Mouse (Mus musculus) MEL (cell line): ENCODE measurements around the gene Slc41a3. TPM values are rescaled to one million over a fixed set of nuclear protein-coding genes. Genes with fewer than 3 reads are reported as not detected.

Experiments used
- DNase-seq: peaks from one replicate; pipeline ENCODE4 v3.0.0; 2011; ENCODE audit warnings: low read depth, low spot score
- H3K27ac ChIP-seq: 2 replicates; pipeline ENCODE4 v1.5.1; 2012; ENCODE audit warnings: low read depth, mild to moderate bottlenecking, control low read depth, low read length, moderate library complexity; ENCODE audit not compliant: control insufficient read depth
- H3K27me3 ChIP-seq, 2 experiments: fragments of 150-350 bp in 1 of 2; sonication (generic) in 1 of 2; 2 replicates each; pipeline ENCODE4 v1.6.1; 2012; ENCODE audit warnings: low read length in 2 of 2, mild to moderate bottlenecking in 2 of 2, improper control_type of control experiment in 1 of 2, moderate library complexity in 1 of 2; ENCODE audit not compliant: insufficient read depth in 2 of 2, control insufficient read depth in 1 of 2
- H3K36me3 ChIP-seq, 2 experiments: 2 replicates each; pipeline ENCODE4 v1.6.1; 2012 to 2014; ENCODE audit warnings: low read length in 2 of 2, improper control_type of control experiment in 1 of 2, inconsistent platforms in 1 of 2, mild to moderate bottlenecking in 1 of 2; ENCODE audit not compliant: insufficient read depth in 2 of 2, control insufficient read depth in 1 of 2
- H3K4me1 ChIP-seq, 2 experiments: fragments of 150-350 bp in 1 of 2; sonication (generic) in 1 of 2; 2 replicates each; pipeline ENCODE4 v1.6.1; 2012; ENCODE audit warnings: low read length in 2 of 2, improper control_type of control experiment in 1 of 2, mild to moderate bottlenecking in 1 of 2; ENCODE audit not compliant: insufficient read depth in 2 of 2, control insufficient read depth in 1 of 2
- H3K4me3 ChIP-seq, 2 experiments: fragments of 150-350 bp in 1 of 2; sonication (generic) in 1 of 2; 2 replicates each; pipeline ENCODE4 v1.5.1; 2012; ENCODE audit warnings: low read depth in 2 of 2, low read length in 2 of 2, mild to moderate bottlenecking in 2 of 2, moderate library complexity in 2 of 2, control low read depth in 1 of 2, improper control_type of control experiment in 1 of 2; ENCODE audit not compliant: control insufficient read depth in 1 of 2, insufficient read depth in 1 of 2
- H3K79me2 ChIP-seq: 2 replicates; pipeline ENCODE4 v1.6.1; 2012; ENCODE audit warnings: mild to moderate bottlenecking, low read length, moderate library complexity; ENCODE audit not compliant: control insufficient read depth, poor library complexity, insufficient read depth
- H3K9ac ChIP-seq: 2 replicates; pipeline ENCODE4 v1.6.1; 2012; ENCODE audit warnings: low read depth, mild to moderate bottlenecking, control low read depth, low read length, moderate library complexity; ENCODE audit not compliant: control insufficient read depth, poor library complexity, severe bottlenecking
- H3K9me3 ChIP-seq: fragments of 150-350 bp; sonication (generic); replicated peaks from 2 replicates; pipeline ENCODE4 v1.6.1; 2012; ENCODE audit warnings: mild to moderate bottlenecking, low read length, improper control_type of control experiment, moderate library complexity; ENCODE audit not compliant: insufficient read depth
- CHD2 ChIP-seq: IDR thresholded peaks from 2 replicates; pipeline ENCODE4 v1.6.1; 2011; ENCODE audit warnings: low read length, improper control_type of control experiment
- CTCF ChIP-seq, 3 experiments: IDR thresholded peaks in 2 of 3; conservative IDR thresholded peaks in 1 of 3; 2 replicates each; pipeline ENCODE4 v1.5.1; 2011 to 2012; ENCODE audit warnings: low read length in 3 of 3, low read depth in 2 of 3, mild to moderate bottlenecking in 2 of 3, improper control_type of control experiment in 1 of 3, inconsistent platforms in 1 of 3, mixed read lengths in 1 of 3, moderate library complexity in 1 of 3; ENCODE audit not compliant: control insufficient read depth in 1 of 3, insufficient read depth in 1 of 3, poor library complexity in 1 of 3, severe bottlenecking in 1 of 3
- E2F4 ChIP-seq: IDR thresholded peaks from 2 replicates; pipeline ENCODE4 v1.6.1; 2011; ENCODE audit warnings: low read depth, low read length, improper control_type of control experiment, borderline replicate concordance
- ETS1 ChIP-seq: IDR thresholded peaks from 2 replicates; pipeline ENCODE4 v1.6.1; 2012; ENCODE audit warnings: low read depth, mild to moderate bottlenecking, inconsistent platforms, low read length, improper control_type of control experiment, moderate library complexity
- GABPA ChIP-seq: IDR thresholded peaks from 2 replicates; pipeline ENCODE4 v1.6.1; 2012; ENCODE audit warnings: low read depth, mild to moderate bottlenecking, inconsistent platforms, low read length, improper control_type of control experiment, moderate library complexity
- HCFC1 ChIP-seq: IDR thresholded peaks from 2 replicates; pipeline ENCODE4 v1.6.1; 2012; ENCODE audit warnings: low read depth, mild to moderate bottlenecking, inconsistent platforms, low read length, improper control_type of control experiment, moderate library complexity
- KAT2A ChIP-seq: conservative IDR thresholded peaks from 2 replicates; pipeline ENCODE4 v1.6.1; 2012; ENCODE audit warnings: low read depth, low read length, improper control_type of control experiment, inconsistent platforms
- MAZ ChIP-seq: IDR thresholded peaks from 2 replicates; pipeline ENCODE4 v1.6.1; 2012; ENCODE audit warnings: low read depth, mild to moderate bottlenecking, inconsistent platforms, low read length, improper control_type of control experiment
- MEF2A ChIP-seq: IDR thresholded peaks from 2 replicates; pipeline ENCODE4 v1.6.1; 2014; ENCODE audit warnings: low read depth, mild to moderate bottlenecking, inconsistent platforms, low read length, improper control_type of control experiment; ENCODE audit not compliant: poor library complexity, insufficient replicate concordance, severe bottlenecking; ENCODE audit errors: extremely low read depth
- POLR2AphosphoS5 ChIP-seq: IDR thresholded peaks from 2 replicates; pipeline ENCODE4 v1.6.1; 2012; ENCODE audit warnings: low read depth, borderline replicate concordance, mild to moderate bottlenecking, inconsistent platforms, low read length, moderate library complexity, mixed read lengths
- RAD21 ChIP-seq: IDR thresholded peaks from 2 replicates; pipeline ENCODE4 v1.6.1; 2011; ENCODE audit warnings: mild to moderate bottlenecking, low read depth, low read length, improper control_type of control experiment
- RCOR1 ChIP-seq: IDR thresholded peaks from 2 replicates; pipeline ENCODE4 v1.6.1; 2012; ENCODE audit warnings: low read depth, mild to moderate bottlenecking, inconsistent platforms, low read length, improper control_type of control experiment
- SIN3A ChIP-seq: IDR thresholded peaks from 2 replicates; pipeline ENCODE4 v1.6.1; 2012; ENCODE audit warnings: low read length, improper control_type of control experiment, inconsistent platforms
- SMC3 ChIP-seq: IDR thresholded peaks from 2 replicates; pipeline ENCODE4 v1.6.1; 2011; ENCODE audit warnings: low read depth, low read length, improper control_type of control experiment
- TAL1 ChIP-seq: IDR thresholded peaks from 2 replicates; pipeline ENCODE4 v1.6.1; 2012; ENCODE audit warnings: mild to moderate bottlenecking, inconsistent platforms, low read length, moderate library complexity, mixed read lengths
- TBP ChIP-seq: IDR thresholded peaks from 2 replicates; pipeline ENCODE4 v1.8.0; 2011; ENCODE audit warnings: low read depth, low read length, improper control_type of control experiment
- USF2 ChIP-seq, 2 experiments: IDR thresholded peaks; 2 replicates each; pipeline ENCODE4 v1.6.1; 2011 to 2012; ENCODE audit warnings: improper control_type of control experiment in 2 of 2, low read length in 2 of 2, borderline replicate concordance in 1 of 2, inconsistent platforms in 1 of 2, low read depth in 1 of 2, mild to moderate bottlenecking in 1 of 2; ENCODE audit not compliant: insufficient read depth in 1 of 2
- ZC3H11A ChIP-seq: IDR thresholded peaks from 2 replicates; pipeline ENCODE4 v1.6.1; 2012; ENCODE audit warnings: low read depth, mild to moderate bottlenecking, inconsistent platforms, low read length, improper control_type of control experiment
- polyA plus RNA-seq, 2 experiments: library from polyadenylated mRNA; stranded (reverse) in 1 of 2; unstranded in 1 of 2; fragments of >175 nt in 1 of 2; fragments of >200 nt in 1 of 2; gene quantifications; 2 replicates each; pipeline versions ENCODE4 v1.2.1 to v1.2.4; 2012; ENCODE audit warnings: low replicate concordance in 2 of 2, low read depth in 1 of 2; ENCODE audit not compliant: insufficient read length in 2 of 2, insufficient read depth in 1 of 2, missing spikeins in 1 of 2
- total RNA-seq: library from RNA; depleted of rRNA; stranded (reverse); fragments of 300-350 nt; gene quantifications from 2 replicates; pipeline ENCODE4 v1.2.3, GENCODE M21; 2012

Gene Slc41a3
- total and polyA plus RNA-seq, 3 experiments = 65.8 to 70.4 TPM; not detected in 1

- no peaks in the 10 kb centered on the region for H3K4me1 ChIP-seq
- H3K4me3 ChIP-seq = no peak overlapping the region
- TF ChIP-seq ZC3H11A (peak; percentile 28; the same call in 1 of the 2 replicates), KAT2A (no peak), SMC3 (peak; percentile 60), CTCF (IDR thresholded peaks at IDR 0.05 in 2 of 3, conservative IDR thresholded peaks at IDR 0.05 in 1 of 3; ENCODE audit: control insufficient read depth in 1 of 3, insufficient read depth in 1 of 3, low read depth in 2 of 3, low read length in 3 of 3, poor library complexity in 1 of 3, severe bottlenecking in 1 of 3) (peak; percentile 66 to 87 (median 77)), SIN3A (no peak), POLR2AphosphoS5 (no peak), E2F4 (no peak), ETS1 (no peak), RAD21 (peak; percentile 55), MEF2A (no peak)
- peak; percentile 61 for DNase-seq
- no peak overlapping the region for H3K27ac ChIP-seq
- no peaks in the 10 kb centered on the region for H3K79me2 ChIP-seq
- no peak overlapping the region for H3K9ac ChIP-seq
- H3K36me3 ChIP-seq = no peaks in the 10 kb centered on the region
- H3K9me3 ChIP-seq = no peaks in the 10 kb centered on the region
- no peaks in the 10 kb centered on the region for H3K27me3 ChIP-seq
These were observed 29.2 kb upstream of the Slc41a3 start for GRCm38 (mm10) chr6:90575261-90575715.

- Histone ChIP-seq H3K4me3 (no peak overlapping the region), H3K4me1 (no peaks in the 10 kb centered on the region), H3K36me3 (no peaks in the 10 kb centered on the region), H3K9me3 (no peaks in the 10 kb centered on the region), H3K27me3 (peaks cover 2% of the 10 kb centered on the region in 2 experiments; a peak in 2 of 4 replicates), H3K9ac (no peak overlapping the region), H3K27ac (no peak overlapping the region), H3K79me2 (no peaks in the 10 kb centered on the region)
- no peak for DNase-seq
- no peak for TF ChIP-seq RCOR1
These were observed 26.4 kb upstream of the Slc41a3 start for GRCm38 (mm10) chr6:90578174-90578573.

- Histone ChIP-seq H3K9me3 (no peaks in the 10 kb centered on the region), H3K36me3 (no peaks in the 10 kb centered on the region), H3K4me3 (no peak overlapping the region), H3K27me3 (peaks cover 5 to 10% of the 10 kb centered on the region in 2 experiments; a peak in 3 of 4 replicates), H3K9ac (no peak overlapping the region), H3K79me2 (no peaks in the 10 kb centered on the region), H3K4me1 (no peaks in the 10 kb centered on the region), H3K27ac (no peak overlapping the region)
- DNase-seq = no peak
- TF ChIP-seq MAZ (no peak), MEF2A (no peak), RCOR1 (no peak), USF2 (IDR thresholded peaks at IDR 0.05; ENCODE audit: borderline replicate concordance in 1 of 2, insufficient read depth in 1 of 2, low read depth in 1 of 2, low read length in 2 of 2) (no peak), HCFC1 (no peak), TAL1 (no peak), ZC3H11A (no peak), GABPA (no peak), CHD2 (no peak), TBP (no peak)
These were observed 22.2 kb upstream of the Slc41a3 start for GRCm38 (mm10) chr6:90582331-90582730.
